Mouse (Mus musculus): ENCODE data around the gene Stk19. TPM values are rescaled to one million over a fixed set of nuclear protein-coding genes. Genes with fewer than 3 reads are reported as not detected.

Gene Stk19
- total RNA-seq (2023), result 10 to 100 TPM; 57.0 to 64.6 TPM

DNA sequence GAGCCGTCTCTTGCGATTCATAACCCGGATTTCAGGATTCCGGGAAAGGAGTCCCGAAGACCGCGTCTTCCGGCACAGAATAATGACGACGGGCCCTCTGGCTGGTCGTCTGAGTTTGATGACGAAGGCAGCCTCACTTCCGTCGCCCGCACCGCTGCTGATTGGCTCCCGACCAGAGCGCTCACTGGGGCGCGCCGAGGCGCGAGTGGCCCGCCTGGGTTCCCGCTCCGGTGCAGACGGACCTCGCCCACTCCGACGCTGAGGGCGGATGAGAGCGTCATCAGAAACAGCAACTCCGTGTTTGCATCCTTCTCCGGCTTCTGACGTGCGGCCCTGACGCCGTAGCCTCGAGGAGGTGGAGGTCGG, at the start of gene Stk19, which contains the start of gene Dxo:
Stk19 (minus strand) TSS at position 90 of the 366 bp plus-strand sequence.
Dxo (plus strand) TSS at position 164 of the 366 bp plus-strand sequence.

DNA sequence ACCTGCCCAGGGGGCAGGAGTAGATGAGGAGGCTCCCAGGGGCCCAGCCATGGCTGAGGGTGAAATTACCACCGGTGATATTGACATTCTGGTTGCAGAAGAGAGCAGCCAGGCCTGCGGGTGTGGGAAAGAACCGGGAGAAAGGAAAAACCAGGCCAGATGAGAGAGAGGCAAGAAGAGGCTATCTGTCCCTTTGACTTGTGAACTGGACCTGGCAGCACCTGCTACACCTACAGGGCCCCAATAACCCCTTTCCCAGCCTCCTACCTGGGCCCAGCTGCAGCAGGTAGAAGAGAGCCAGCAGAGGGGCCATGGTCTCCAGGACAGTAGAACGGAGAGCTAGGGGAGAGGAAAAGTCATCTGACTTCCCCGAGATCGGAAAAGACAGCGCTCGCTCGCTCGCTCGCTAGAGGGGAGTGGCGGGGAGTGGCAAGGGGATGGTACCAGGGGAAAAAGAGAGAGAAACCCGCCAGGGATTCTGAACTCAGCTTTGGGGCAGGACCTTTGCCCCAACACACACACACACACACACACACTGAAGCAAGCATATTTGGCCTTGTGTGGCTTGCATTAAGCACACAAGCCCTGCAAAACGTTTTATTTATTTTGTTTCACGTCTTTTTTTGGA, 45.1 kb upstream of the Stk19 start, which contains the start of gene Gm20547:
Gm20547 (minus strand) TSS at position 360 of the 628 bp plus-strand sequence.

DNA sequence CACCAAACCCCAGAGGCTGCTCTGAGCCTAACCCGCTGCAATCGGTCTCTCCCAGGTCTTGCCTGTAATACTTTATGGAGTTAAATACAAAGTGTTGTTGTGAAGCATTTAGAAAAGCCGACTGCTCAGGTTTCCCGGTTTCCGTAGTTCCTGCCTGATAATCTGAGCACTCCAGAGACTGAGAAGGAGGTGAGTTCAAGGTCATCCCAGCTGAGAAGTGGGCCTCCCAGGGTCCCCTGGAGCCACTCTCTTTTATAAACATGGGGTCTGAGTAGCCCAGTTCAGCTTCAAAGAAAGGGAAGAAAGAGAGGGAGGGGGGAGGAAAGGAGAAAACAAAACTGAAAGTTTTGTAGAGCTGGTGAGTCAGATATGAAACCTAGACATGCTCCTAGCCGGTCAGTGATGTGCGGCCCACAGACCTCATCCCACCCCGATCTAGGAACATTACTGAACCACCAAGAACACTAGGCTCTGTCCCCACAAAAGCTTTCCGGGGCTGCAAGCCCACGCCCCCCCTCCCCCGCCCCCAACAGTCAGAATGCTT, 42.7 kb upstream of the Stk19 start, which contains the start of gene Zbtb12:
Zbtb12 (plus strand) TSS at position 148 of the 544 bp plus-strand sequence.

DNA sequence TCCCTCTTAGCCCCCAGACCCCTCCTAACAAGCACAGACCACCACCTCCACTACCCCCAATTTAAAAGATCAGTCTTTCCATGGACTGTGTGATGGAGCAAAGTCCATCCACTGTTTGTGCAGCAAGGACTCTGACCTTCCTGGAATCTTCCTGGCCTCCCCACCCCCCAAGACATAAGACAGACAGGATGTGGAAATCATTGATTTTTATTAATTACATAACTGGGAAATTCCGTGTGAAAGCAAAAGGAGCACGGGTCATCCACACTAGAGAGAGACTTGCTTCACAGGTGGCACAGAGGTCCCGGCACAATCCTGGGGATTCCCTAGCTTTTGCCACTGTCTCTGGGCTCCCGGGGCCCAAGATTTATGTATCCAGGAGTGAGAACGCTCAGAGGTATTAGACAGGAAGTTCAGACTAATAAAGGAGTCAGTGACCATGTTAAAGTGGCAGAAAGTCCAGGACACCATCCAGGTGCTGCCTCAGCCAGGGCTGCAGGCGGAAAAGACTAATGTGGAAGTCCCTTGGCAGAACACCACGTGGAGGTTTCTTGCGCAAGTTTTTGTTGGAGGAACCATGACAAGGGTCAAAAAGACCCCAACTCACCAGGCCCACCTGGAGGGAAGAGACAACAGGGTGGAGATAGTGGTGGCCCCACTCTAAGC, 25.8 kb upstream of the Stk19 start, which contains the start of gene Cfb:
Cfb (minus strand) TSS at position 103 of the 666 bp plus-strand sequence.

DNA sequence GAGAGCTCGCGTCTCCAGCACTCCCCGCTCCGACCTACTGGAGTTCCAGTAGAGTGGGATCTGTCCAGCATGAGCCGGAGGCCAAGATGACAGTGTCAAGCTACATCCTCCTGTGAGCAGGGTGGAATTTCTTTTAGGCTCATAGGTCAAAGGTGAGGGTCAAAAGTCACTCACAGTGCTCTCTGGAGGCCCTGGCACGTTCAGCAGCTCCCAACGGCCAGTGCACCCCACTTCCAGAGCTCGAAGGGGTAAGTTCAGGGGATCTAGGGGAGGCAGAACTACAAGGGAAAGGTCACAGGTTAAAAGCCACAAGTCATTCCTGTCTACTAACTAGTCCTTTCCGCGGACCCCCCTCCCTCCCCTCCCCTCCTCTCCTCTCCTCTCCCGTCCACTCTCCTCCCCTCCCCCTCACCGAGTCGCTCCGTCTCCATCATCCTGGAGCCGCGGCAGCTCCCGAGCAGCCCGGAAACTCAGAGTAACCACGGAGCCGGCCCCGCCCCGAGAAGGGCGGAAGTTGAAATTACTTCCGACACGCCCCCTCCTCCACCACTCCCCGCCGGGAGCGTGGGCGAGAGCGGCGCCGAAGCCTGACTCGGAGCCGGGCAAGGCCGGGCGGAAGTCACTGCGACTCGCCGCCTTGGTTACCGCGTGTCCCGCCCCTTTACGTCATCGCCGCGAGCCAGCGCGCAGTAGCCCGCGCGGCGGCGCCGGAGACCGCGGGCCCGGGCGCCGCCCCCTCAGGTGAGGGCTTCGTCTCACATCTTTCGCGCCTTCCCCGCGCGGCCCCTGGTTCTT, 13.2 kb upstream of the Stk19 start, which contains the start of the genes Skiv2l and Nelfe:
Skiv2l (minus strand) TSS at position 489 of the 795 bp plus-strand sequence.
Nelfe (plus strand) TSS at position 670 of the 795 bp plus-strand sequence.

DNA sequence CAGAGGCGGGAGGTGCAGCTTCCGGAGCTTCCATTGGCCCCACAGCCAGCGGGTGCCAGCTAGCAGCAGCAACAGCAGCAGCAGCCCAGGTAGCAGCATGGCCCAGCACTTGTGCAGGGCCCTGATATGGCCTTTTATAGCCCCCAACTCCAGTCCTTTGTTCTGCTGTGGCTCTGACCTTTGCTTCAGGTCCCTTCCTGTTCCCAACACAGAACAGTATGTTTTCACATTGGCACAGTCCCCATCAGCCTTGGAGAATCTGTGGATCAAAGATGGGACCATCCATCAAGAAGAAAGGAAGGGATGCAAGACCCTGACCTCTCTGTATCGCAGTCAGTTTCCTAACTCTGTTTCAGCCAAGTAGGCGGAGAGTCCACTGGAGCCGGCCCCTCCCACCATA, 32.4 kb downstream of the Stk19 start, which contains the start of gene Cyp21a1:
Cyp21a1 (minus strand) TSS at position 261 of the 400 bp plus-strand sequence.

Other genes with a start within 250 kb of the Stk19 start
- gene Gpsm3, start 247.1 kb downstream of the Stk19 start, total RNA-seq (2023), result 100 to 1,000 TPM; 217 to 222 TPM
- gene Pbx2, start 245.7 kb downstream of the Stk19 start, total RNA-seq (2023), result 10 to 100 TPM; 52.2 to 55.0 TPM
- 1 to 10 TPM; 9.0 to 9.7 TPM for gene Ager, start 239.1 kb downstream of the Stk19 start, total RNA-seq (2023)
- 10 to 100 TPM; 39.2 to 39.6 TPM for gene Rnf5, start 233.3 kb downstream of the Stk19 start, total RNA-seq (2023)
- 10 to 100 TPM; 58.6 to 68.9 TPM for gene Agpat1, start 232.7 kb downstream of the Stk19 start, total RNA-seq (2023)
- 1 to 10 TPM; 5.2 to 7.1 TPM for gene Egfl8, start 221.0 kb downstream of the Stk19 start, total RNA-seq (2023)
- 10 to 100 TPM; 28.1 to 31.6 TPM for gene Ppt2, start 208.4 kb downstream of the Stk19 start, total RNA-seq (2023)
- gene Prrt1, start 207.4 kb downstream of the Stk19 start, total RNA-seq (2023), result 10 to 100 TPM; 13.9 to 20.0 TPM
- gene Fkbpl, start 192.2 kb downstream of the Stk19 start, total RNA-seq (2023), result 1 to 10 TPM; 2.1 to 3.5 TPM
- gene Atf6b, start 189.8 kb downstream of the Stk19 start, total RNA-seq (2023), result 10 to 100 TPM; 46.2 to 55.1 TPM
- gene Tnxb, start 166.4 kb downstream of the Stk19 start, total RNA-seq (2023), result under 1 TPM in 1 of 2 experiments, not detected in 1; 0.09 TPM
- gene C4b, start 93.1 kb downstream of the Stk19 start, total RNA-seq (2023), result 1 to 10 TPM in 1 of 2 experiments, under 1 TPM in 1; 0.93 to 1.6 TPM
- not detected for gene Cyp21a1, start 32.4 kb downstream of the Stk19 start, total RNA-seq (2023)
- gene Dxo, start 74 bp upstream of the Stk19 start, total RNA-seq (2023), result 10 to 100 TPM; 74.3 to 76.9 TPM
- 100 to 1,000 TPM; 102 to 116 TPM for gene Skiv2l, start 13.3 kb upstream of the Stk19 start, total RNA-seq (2023)
- 10 to 100 TPM; 29.5 to 31.1 TPM for gene Nelfe, start 13.4 kb upstream of the Stk19 start, total RNA-seq (2023)
- gene Cfb, start 25.6 kb upstream of the Stk19 start, total RNA-seq (2023), result under 1 TPM in 1 of 2 experiments, not detected in 1; 0.38 TPM
- gene Zbtb12, start 42.5 kb upstream of the Stk19 start, total RNA-seq (2023), result 1 to 10 TPM; 4.7 to 5.7 TPM
- not detected for gene Gm20547, start 45.1 kb upstream of the Stk19 start, total RNA-seq (2023)
- 1 to 10 TPM in 1 of 2 experiments, under 1 TPM in 1; 0.35 to 2.6 TPM for gene C2, start 61.3 kb upstream of the Stk19 start, total RNA-seq (2023)
- gene Ehmt2, start 61.5 kb upstream of the Stk19 start, total RNA-seq (2023), result 100 to 1,000 TPM; 127 to 138 TPM
- not detected for gene Slc44a4, start 77.5 kb upstream of the Stk19 start, total RNA-seq (2023)
- 10 to 100 TPM; 43.5 to 54.2 TPM for gene Neu1, start 94.3 kb upstream of the Stk19 start, total RNA-seq (2023)
- gene Hspa1b, start 122.3 kb upstream of the Stk19 start, total RNA-seq (2023), result 10 to 100 TPM; 10.4 to 11.9 TPM
- not detected for gene Gm20481, start 133.0 kb upstream of the Stk19 start, total RNA-seq (2023)
- gene Hspa1a, start 135.2 kb upstream of the Stk19 start, total RNA-seq (2023), result 1 to 10 TPM; 3.2 to 3.6 TPM
- gene Hspa1l, start 135.8 kb upstream of the Stk19 start, total RNA-seq (2023), result not detected
- gene Lsm2, start 144.9 kb upstream of the Stk19 start, total RNA-seq (2023), result 10 to 100 TPM; 31.7 to 37.8 TPM
- gene Vars, start 164.0 kb upstream of the Stk19 start, total RNA-seq (2023), result 100 to 1,000 TPM; 113 to 115 TPM
- gene Vwa7, start 179.6 kb upstream of the Stk19 start, total RNA-seq (2023), result under 1 TPM; 0.47 to 0.52 TPM
- gene Sapcd1, start 191.1 kb upstream of the Stk19 start, total RNA-seq (2023), result 1 to 10 TPM in 1 of 2 experiments, not detected in 1; 2.3 TPM
- 1 to 10 TPM; 2.0 to 3.3 TPM for gene Msh5, start 209.8 kb upstream of the Stk19 start, total RNA-seq (2023)
- gene Clic1, start 213.0 kb upstream of the Stk19 start, total RNA-seq (2023), result 100 to 1,000 TPM; 161 to 180 TPM
- gene Ddah2, start 222.1 kb upstream of the Stk19 start, total RNA-seq (2023), result 1 to 10 TPM in 1 of 2 experiments, under 1 TPM in 1; 0.86 to 4.1 TPM
- gene Ly6g6c, start 228.4 kb upstream of the Stk19 start, total RNA-seq (2023), result not detected
- not detected for gene Mpig6b, start 229.2 kb upstream of the Stk19 start, total RNA-seq (2023)
- not detected for gene Ly6g6e, start 240.0 kb upstream of the Stk19 start, total RNA-seq (2023)
- gene Ly6g6d, start 241.1 kb upstream of the Stk19 start, total RNA-seq (2023), result not detected
- gene Ly6g6f, start 248.7 kb upstream of the Stk19 start, total RNA-seq (2023), result not detected

Measured in T-cell, adult 66 days (primary cell).